Mouse (Mus musculus) heart, embryonic 14.5 days (tissue): ENCODE measurements at regions not wholly inside any gene's neighbourhood (a gene's known extent, or its start where the extent isn't known, plus 50 kb on each side); places are given as distances from the start of the nearest gene placed in this dataset.
A peak's percentile ranks its signal among the peaks of the same experiment; 100 is the strongest.

Source experiments
- ATAC-seq: fragments of 200-750 bp; cut with Nextera tagmentation; 2 replicates; pipeline ENCODE4 v1.8.0; 2017; ENCODE audit warnings: low read depth, moderate TSS enrichment; ENCODE audit not compliant: insufficient number of reproducible peaks, insufficient read depth, low FRiP score
- H3K27ac ChIP-seq, 2 experiments: fragments of 200-500 bp in 1 of 2; fragments of 300-500 bp in 1 of 2; sonication (generic) in 1 of 2; replicated peaks in 1 of 2; 2 replicates each; pipeline ENCODE4 v1.5.1; 2012 to 2014; ENCODE audit warnings: low read depth in 2 of 2, low read length in 2 of 2, control low read depth in 1 of 2, mild to moderate bottlenecking in 1 of 2, mixed read lengths in 1 of 2; ENCODE audit not compliant: control insufficient read depth in 1 of 2, insufficient read depth in 1 of 2
- H3K27me3 ChIP-seq: fragments of 300-500 bp; sonication (generic); 2 replicates; pipeline ENCODE4 v1.6.1; 2014; ENCODE audit warnings: mild to moderate bottlenecking, low read length, control low read depth; ENCODE audit not compliant: control insufficient read depth, insufficient read depth
- H3K36me3 ChIP-seq: fragments of 300-500 bp; sonication (generic); 2 replicates; pipeline ENCODE4 v1.6.1; 2014; ENCODE audit warnings: mild to moderate bottlenecking, control low read depth, low read length, mixed read lengths; ENCODE audit not compliant: control insufficient read depth, insufficient read depth
- H3K4me1 ChIP-seq, 2 experiments: fragments of 200-500 bp in 1 of 2; fragments of 300-500 bp in 1 of 2; sonication (generic) in 1 of 2; 2 replicates each; pipeline ENCODE4 v1.6.1; 2012 to 2014; ENCODE audit warnings: low read length in 2 of 2, control low read depth in 1 of 2, mixed read lengths in 1 of 2; ENCODE audit not compliant: control insufficient read depth in 2 of 2, insufficient read depth in 2 of 2
- H3K4me2 ChIP-seq: fragments of 300-500 bp; sonication (generic); 2 replicates; pipeline ENCODE4 v1.6.1; 2014; ENCODE audit warnings: mild to moderate bottlenecking, low read length
- H3K4me3 ChIP-seq, 2 experiments: fragments of 200-500 bp in 1 of 2; fragments of 300-500 bp in 1 of 2; sonication (generic) in 1 of 2; 2 replicates each; pipeline ENCODE4 v1.5.1; 2012 to 2014; ENCODE audit warnings: low read length in 2 of 2, mild to moderate bottlenecking in 2 of 2, control low read depth in 1 of 2, low read depth in 1 of 2, moderate library complexity in 1 of 2; ENCODE audit not compliant: control insufficient read depth in 1 of 2, insufficient read depth in 1 of 2
- H3K9ac ChIP-seq: fragments of 300-500 bp; sonication (generic); 2 replicates; pipeline ENCODE4 v1.6.1; 2014; ENCODE audit warnings: mild to moderate bottlenecking, low read length
- H3K9me3 ChIP-seq: fragments of 300-500 bp; sonication (generic); 2 replicates; pipeline ENCODE4 v1.6.1; 2016; ENCODE audit warnings: low read length, control low read depth; ENCODE audit not compliant: control insufficient read depth
- WGBS: fragments of 180-500 bp; shearing (Covaris S2); extraction: QIAGEN DNeasy Blood & Tissue Kit; methylation state at CpG from one replicate; pipeline ENCODE4 v1.1.7; 2014; 5-methylcytosine and 5-hydroxymethylcytosine counted together

DNA sequence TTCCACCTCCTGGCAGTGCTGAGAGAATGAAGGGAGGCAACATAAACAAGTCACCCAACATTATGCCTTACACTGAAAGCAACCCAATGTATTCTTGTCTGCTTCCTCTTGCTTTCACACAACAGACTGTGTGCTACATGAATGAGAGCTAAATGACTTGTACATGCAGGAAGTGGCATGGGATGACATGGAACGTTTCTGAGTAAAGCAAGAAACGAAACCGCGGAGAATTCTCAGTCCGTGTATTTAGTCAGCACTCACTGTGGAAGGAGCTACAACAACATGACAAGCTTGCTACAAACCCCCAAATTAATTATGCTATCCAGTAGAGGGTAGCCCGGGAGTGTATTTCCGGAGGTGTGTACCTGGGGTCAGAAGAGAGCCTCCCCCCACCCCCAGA is 349.4 kb upstream of the Fam92a start:
- Histone ChIP-seq H3K9ac (no peak overlapping the region), H3K4me3 (no peak overlapping the region), H3K27ac (no peak overlapping the region), H3K27me3 (no peaks in the 10 kb centered on the region), H3K4me1 (no peaks in the 10 kb centered on the region; a peak in 1 of 4 replicates), H3K36me3 (no peaks in the 10 kb centered on the region), H3K9me3 (no peaks in the 10 kb centered on the region), H3K4me2 (no peak overlapping the region)
- no peak for ATAC-seq
- whole genome bisulfite sequencing: 82% methylated on average over 7 of the region's 7 CpGs

DNA sequence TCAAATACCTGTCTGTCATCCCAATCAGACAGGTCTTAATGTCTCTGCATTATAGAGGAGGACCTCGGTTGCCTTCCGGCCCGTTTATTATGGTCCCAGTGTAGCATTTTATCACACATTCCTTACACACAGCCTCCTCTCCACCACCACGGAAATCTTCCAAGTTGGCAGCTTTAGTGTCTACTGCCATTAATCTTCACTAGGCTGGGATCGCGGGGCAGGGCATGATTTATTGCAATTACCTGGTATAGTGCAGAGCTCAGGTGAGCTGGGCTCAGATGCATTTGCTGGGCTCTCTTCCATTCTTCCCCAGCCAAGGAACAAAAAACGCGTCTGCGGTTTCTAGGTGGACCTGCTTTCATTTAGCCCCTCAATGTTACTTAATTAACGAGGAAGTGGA is 344.7 kb upstream of the Fam92a start:
- 81% methylated on average over 10 of the region's 10 CpGs for WGBS
- Histone ChIP-seq H3K27ac (no peak overlapping the region), H3K4me2 (no peak overlapping the region), H3K27me3 (no peaks in the 10 kb centered on the region), H3K4me1 (peaks cover 3 to 9% of the 10 kb centered on the region in 2 experiments; a peak in 2 of 4 replicates), H3K4me3 (no peak overlapping the region), H3K9me3 (no peaks in the 10 kb centered on the region), H3K36me3 (no peaks in the 10 kb centered on the region), H3K9ac (no peak overlapping the region)
- ATAC-seq: no peak

DNA sequence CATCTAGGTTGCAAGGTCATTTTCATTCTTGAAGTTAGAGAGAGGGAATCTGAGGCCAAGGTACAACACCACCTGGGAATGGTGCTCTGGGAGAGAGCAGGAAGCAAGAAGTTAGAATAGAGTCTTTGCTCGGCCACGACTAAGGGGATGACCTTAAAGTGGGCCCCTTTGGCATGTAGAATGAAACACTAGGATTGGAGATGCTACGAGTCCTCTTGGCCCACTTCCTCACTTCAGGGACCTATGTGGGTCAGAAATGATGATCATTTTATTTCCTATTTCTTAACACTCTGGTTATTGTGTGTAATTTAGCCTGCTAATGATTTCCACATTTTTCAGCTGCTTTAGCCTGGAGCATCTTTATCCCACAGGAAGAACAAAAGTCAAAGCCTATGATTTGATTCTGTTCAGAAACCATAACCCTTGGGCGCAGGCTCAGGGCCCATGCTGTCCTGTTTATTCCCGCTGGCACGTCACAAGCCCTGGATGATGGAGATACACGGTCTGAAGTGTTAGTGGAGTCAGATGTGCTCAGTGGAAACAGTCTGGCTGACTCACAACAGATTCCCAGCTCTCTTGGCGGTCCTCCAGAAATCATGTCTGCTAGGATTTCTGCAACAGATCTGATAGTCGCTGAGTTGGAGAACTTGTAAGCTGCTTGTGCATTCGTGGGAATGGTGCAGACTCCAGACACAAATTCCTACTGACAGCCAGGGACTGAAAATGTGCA is 340.0 kb upstream of the Fam92a start:
- peaks cover 6 to 15% of the 10 kb centered on the region in 2 experiments for H3K4me1 ChIP-seq
- WGBS: 29% methylated on average over 10 of the region's 10 CpGs
- no peaks in the 10 kb centered on the region for H3K27me3 ChIP-seq
- H3K4me3 ChIP-seq: no peak overlapping the region
- H3K9me3 ChIP-seq: no peaks in the 10 kb centered on the region
- no peak overlapping the region; the same call in 1 of the 2 replicates for H3K4me2 ChIP-seq
- H3K27ac ChIP-seq: 0 out of 4 replicates have a peak overlapping the region, but pooled peaks of 1 of the 2 experiments have one; percentile 62
- no peak overlapping the region for H3K9ac ChIP-seq
- H3K36me3 ChIP-seq: no peaks in the 10 kb centered on the region
- peak; percentile 85 for ATAC-seq

DNA sequence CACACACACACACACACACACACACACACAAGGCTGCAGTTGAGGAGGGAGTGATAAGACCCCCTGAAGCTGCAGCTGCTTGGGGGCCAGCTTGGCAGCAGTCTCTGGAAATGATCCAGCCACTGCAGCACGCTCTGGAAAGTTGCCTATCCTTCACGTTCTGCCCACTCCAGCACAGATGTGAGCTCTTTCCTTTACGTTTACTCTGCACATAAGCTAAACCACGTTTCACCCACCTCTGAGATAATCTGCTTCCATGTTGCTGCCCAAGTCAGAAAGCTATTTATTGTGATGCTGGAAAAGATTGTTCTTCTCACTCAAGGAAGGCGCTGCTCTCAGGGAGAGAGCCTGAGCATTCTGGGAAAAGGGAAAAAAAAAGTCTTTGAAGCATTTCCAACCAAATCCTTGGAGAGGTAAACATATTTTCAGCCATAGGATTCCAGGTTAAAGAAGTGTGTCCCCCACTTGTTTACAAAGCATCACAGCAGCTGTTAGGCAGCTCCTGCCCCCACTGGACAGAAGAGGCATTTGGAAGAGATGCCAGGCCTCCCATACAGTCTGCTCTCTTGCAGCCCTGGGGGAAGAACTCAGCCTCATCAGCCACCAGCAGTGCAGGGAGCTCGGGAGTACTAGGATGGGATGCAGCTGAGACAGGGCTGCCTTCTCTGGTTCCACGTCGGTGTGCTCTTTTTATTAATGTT is 335.2 kb upstream of the Fam92a start:
- peak overlapping the region; percentile 11 to 45; a peak in 3 of 4 replicates for H3K27ac ChIP-seq
- peaks cover 4 to 16% of the 10 kb centered on the region in 2 experiments for H3K4me1 ChIP-seq
- H3K9ac ChIP-seq: no peak overlapping the region
- H3K9me3 ChIP-seq: no peaks in the 10 kb centered on the region
- no peaks in the 10 kb centered on the region for H3K36me3 ChIP-seq
- WGBS: 23% methylated on average over 8 of the region's 8 CpGs
- no peaks in the 10 kb centered on the region for H3K27me3 ChIP-seq
- H3K4me3 ChIP-seq: no peak overlapping the region
- peak; percentile 66 for ATAC-seq
- H3K4me2 ChIP-seq: peak overlapping the region; percentile 17

DNA sequence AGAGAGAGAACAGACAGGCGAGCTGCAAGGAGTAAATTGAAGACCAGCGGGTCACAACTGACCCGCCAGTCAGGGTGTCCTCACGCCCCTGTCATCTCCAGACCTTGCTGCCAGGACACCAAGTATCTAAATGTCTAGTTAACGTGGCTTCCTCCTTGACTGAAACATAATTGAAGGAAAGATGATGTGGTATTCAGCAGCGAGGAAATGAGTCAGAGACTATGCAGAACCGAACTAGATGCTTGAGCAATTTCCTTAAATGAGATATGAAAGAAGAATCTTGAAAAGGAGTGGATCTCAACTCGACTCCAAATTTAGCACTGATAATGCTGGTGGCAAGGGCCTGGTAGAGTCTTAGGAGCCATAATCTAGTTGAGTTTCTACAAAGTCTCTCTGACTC is 329.3 kb upstream of the Fam92a start:
- no peak overlapping the region for H3K4me2 ChIP-seq

DNA sequence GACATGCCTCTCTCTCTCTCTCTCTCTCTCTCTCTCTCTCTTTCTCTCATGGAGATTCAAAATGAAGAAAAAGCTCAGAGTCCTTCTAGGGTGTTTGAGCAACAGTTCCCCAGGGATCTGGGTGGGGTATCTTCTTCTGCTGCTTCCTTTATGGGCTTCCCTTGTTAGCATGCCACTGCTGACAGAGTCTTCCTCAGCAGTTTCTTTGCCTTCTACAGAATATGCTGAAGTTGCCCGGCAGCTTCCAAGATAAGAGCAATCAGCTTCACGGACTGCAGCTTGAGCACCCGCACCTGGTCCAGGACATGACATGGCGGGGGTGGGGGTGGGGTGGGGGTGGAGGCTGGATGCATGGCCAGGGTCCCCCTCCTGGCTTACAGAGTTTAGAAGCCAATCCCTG is 326.6 kb upstream of the Fam92a start:
- no peaks in the 10 kb centered on the region for H3K27me3 ChIP-seq
- H3K36me3 ChIP-seq: no peaks in the 10 kb centered on the region
- H3K4me2 ChIP-seq: no peak overlapping the region
- H3K9me3 ChIP-seq: no peaks in the 10 kb centered on the region
- H3K4me3 ChIP-seq: no peak overlapping the region
- H3K27ac ChIP-seq: no peak overlapping the region
- no peaks in the 10 kb centered on the region; a peak in 1 of 4 replicates for H3K4me1 ChIP-seq
- ATAC-seq: no peak
- 15% methylated on average over 4 of the region's 4 CpGs for WGBS
- no peak overlapping the region for H3K9ac ChIP-seq

More for the DNA sequence above, 329.3 kb upstream of the Fam92a start:
- Histone ChIP-seq H3K4me1 (no peaks in the 10 kb centered on the region; a peak in 1 of 4 replicates), H3K9ac (no peak overlapping the region), H3K36me3 (no peaks in the 10 kb centered on the region), H3K27me3 (no peaks in the 10 kb centered on the region), H3K27ac (no peak overlapping the region), H3K9me3 (no peaks in the 10 kb centered on the region), H3K4me3 (no peak overlapping the region)
- ATAC-seq: no peak
- WGBS: 67% methylated on average over 8 of the region's 8 CpGs

DNA sequence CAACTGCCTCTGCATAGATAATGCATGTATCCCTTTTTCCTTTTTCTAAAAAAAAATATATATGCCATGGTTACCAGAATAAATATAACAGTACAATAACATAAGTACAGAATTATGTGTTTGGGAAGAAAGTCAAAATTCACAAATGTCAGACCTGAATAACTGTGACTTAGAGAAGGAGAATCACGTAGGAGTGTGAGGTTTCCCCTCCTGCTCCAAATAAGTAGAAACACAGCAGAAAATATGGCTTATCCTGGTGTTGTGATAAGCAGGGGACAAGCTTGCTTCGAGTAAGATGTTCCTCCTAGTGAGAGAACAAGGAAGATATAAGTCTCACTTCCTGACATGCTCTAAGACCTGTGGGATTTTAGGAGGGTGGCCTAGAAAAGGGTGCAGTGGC is 320.7 kb upstream of the Fam92a start:
- H3K27ac ChIP-seq: no peak overlapping the region
- no peak overlapping the region for H3K4me2 ChIP-seq
- no peak for ATAC-seq
- no peak overlapping the region for H3K4me3 ChIP-seq
- H3K4me1 ChIP-seq: no peaks in the 10 kb centered on the region
- 48% methylated on average over 2 of the region's 2 CpGs for WGBS
- no peaks in the 10 kb centered on the region for H3K36me3 ChIP-seq
- no peaks in the 10 kb centered on the region for H3K27me3 ChIP-seq
- H3K9me3 ChIP-seq: no peaks in the 10 kb centered on the region
- no peak overlapping the region for H3K9ac ChIP-seq
